Mouse (Mus musculus): ENCODE measurements at regions not wholly inside any gene's neighbourhood (a gene's known extent, or its start where the extent isn't known, plus 50 kb on each side); places are given as distances from the start of the nearest gene placed in this dataset.

GRCm38 (mm10) chr9:91132531-91132930 is 229.7 kb upstream of the Zic4 start:
- TF ChIP-seq MYOD1 (IDR thresholded peaks at IDR 0.05; ENCODE audit: control insufficient read depth in 1 of 3, insufficient read length in 2 of 3, low read depth in 2 of 3) (no peak), TCF12 (IDR thresholded peaks at IDR 0.05; ENCODE audit: insufficient read depth, poor library complexity, severe bottlenecking) (no peak), MYOG (IDR thresholded peaks at IDR 0.05; ENCODE audit: control insufficient read depth in 1 of 3, insufficient read depth in 1 of 3, insufficient read length in 2 of 3, low read depth in 2 of 3) (no peak), POLR2A (IDR thresholded peaks at IDR 0.05; ENCODE audit: insufficient read length, low read depth) (no peak), MAX (IDR thresholded peaks at IDR 0.05; ENCODE audit: low read depth) (no peak), E2F4 (IDR thresholded peaks at IDR 0.05; ENCODE audit: insufficient read depth) (no peak), POLR2AphosphoS2 (IDR thresholded peaks at IDR 0.05; ENCODE audit: insufficient read length, low read depth) (no peak), USF1 (IDR thresholded peaks at IDR 0.05; ENCODE audit: low read depth) (no peak), TCF3 (IDR thresholded peaks at IDR 0.05; ENCODE audit: insufficient read length, low read depth) (no peak), CEBPB (IDR thresholded peaks at IDR 0.05; ENCODE audit: insufficient read depth, poor library complexity, severe bottlenecking) (no peak)
